Mouse (Mus musculus) liver, adult 2 months (tissue): ENCODE measurements at regions not wholly inside any gene's neighbourhood (a gene's known extent, or its start where the extent isn't known, plus 50 kb on each side); places are given as distances from the start of the nearest gene placed in this dataset.
A peak's percentile ranks its signal among the peaks of the same experiment; 100 is the strongest.

Experiments
- DNase-seq: peaks from one replicate; pipeline ENCODE4 v3.0.0-alpha.2; 2011; ENCODE audit warnings: low read depth, low spot score; ENCODE audit errors: extremely low read depth
- H3K27ac ChIP-seq: fragments of 200-500 bp; replicated peaks from 2 replicates; pipeline ENCODE4 v1.5.1; 2012; ENCODE audit warnings: low read depth, mild to moderate bottlenecking, control low read depth, inconsistent platforms, low read length; ENCODE audit not compliant: insufficient read depth
- H3K27me3 ChIP-seq: fragments of 200-500 bp; 2 replicates; pipeline ENCODE4 v1.6.1; 2012; ENCODE audit warnings: mild to moderate bottlenecking, moderate library complexity, low read length, inconsistent platforms; ENCODE audit not compliant: control insufficient read depth, insufficient read depth
- H3K36me3 ChIP-seq: fragments of 200-500 bp; 2 replicates; pipeline ENCODE4 v1.6.1; 2012; ENCODE audit warnings: low read length, inconsistent platforms; ENCODE audit not compliant: control insufficient read depth, insufficient read depth
- H3K4me1 ChIP-seq: fragments of 200-500 bp; 2 replicates; pipeline ENCODE4 v1.6.1; 2011; ENCODE audit warnings: low read length; ENCODE audit not compliant: control insufficient read depth, insufficient read depth
- H3K4me3 ChIP-seq: fragments of 200-500 bp; 2 replicates; pipeline ENCODE4 v1.5.1; 2011; ENCODE audit warnings: low read depth, mild to moderate bottlenecking, control low read depth, low read length, moderate library complexity; ENCODE audit not compliant: insufficient read depth
- H3K79me2 ChIP-seq: fragments of 200-500 bp; 2 replicates; pipeline ENCODE4 v1.6.1; 2012; ENCODE audit warnings: inconsistent platforms, mild to moderate bottlenecking, low read length, moderate library complexity; ENCODE audit not compliant: control insufficient read depth, insufficient read depth
- H3K9ac ChIP-seq: fragments of 200-500 bp; 2 replicates; pipeline ENCODE4 v1.6.1; 2012; ENCODE audit warnings: low read depth, mild to moderate bottlenecking, control low read depth, inconsistent platforms, low read length
- CTCF ChIP-seq: fragments of 200-500 bp; IDR thresholded peaks from 2 replicates; pipeline ENCODE4 v1.5.1; 2011; ENCODE audit warnings: low read depth, low read length, control low read depth
- POLR2A ChIP-seq: fragments of 200-500 bp; IDR thresholded peaks from 2 replicates; pipeline ENCODE4 v1.6.1; 2011; ENCODE audit warnings: low read length, control low read depth; ENCODE audit not compliant: insufficient read depth; ENCODE audit errors: extremely low read depth
- WGBS: fragments of 180-500 bp; shearing (Covaris S2); methylation state at CpG from one replicate; pipeline ENCODE4 v1.1.7; 2018; 5-methylcytosine and 5-hydroxymethylcytosine counted together

- Histone ChIP-seq H3K4me1 (no peaks in the 10 kb centered on the region), H3K36me3 (no peaks in the 10 kb centered on the region), H3K27me3 (no peaks in the 10 kb centered on the region), H3K4me3 (no peak overlapping the region), H3K27ac (no peak overlapping the region), H3K79me2 (no peaks in the 10 kb centered on the region), H3K9ac (no peak overlapping the region)
- WGBS, result 87% methylated on average over 5 of the region's 5 CpGs
- DNase-seq, result no peak
- TF ChIP-seq CTCF, result no peak
- TF ChIP-seq POLR2A, result no peak
These were observed 93.7 kb upstream of the Cox10 start for GRCm38 (mm10) chr11:64172926-64173325.

- H3K27ac ChIP-seq, result no peak overlapping the region
- peak; percentile 10 for DNase-seq
- no peak overlapping the region for H3K4me3 ChIP-seq
- H3K79me2 ChIP-seq, result no peaks in the 10 kb centered on the region
- H3K36me3 ChIP-seq, result no peaks in the 10 kb centered on the region
- no peaks in the 10 kb centered on the region for H3K4me1 ChIP-seq
- no peak overlapping the region for H3K9ac ChIP-seq
- WGBS, result 55% methylated on average over 8 of the region's 8 CpGs
- TF ChIP-seq POLR2A (no peak), CTCF (no peak)
- H3K27me3 ChIP-seq, result no peaks in the 10 kb centered on the region
These were observed 89.4 kb upstream of the Cox10 start for GRCm38 (mm10) chr11:64168626-64169025.

- Histone ChIP-seq H3K27ac (no peak overlapping the region), H3K9ac (no peak overlapping the region), H3K4me3 (no peak overlapping the region), H3K79me2 (no peaks in the 10 kb centered on the region), H3K27me3 (no peaks in the 10 kb centered on the region), H3K36me3 (no peaks in the 10 kb centered on the region), H3K4me1 (no peaks in the 10 kb centered on the region)
- WGBS, result 70% methylated on average over 6 of the region's 6 CpGs
- TF ChIP-seq POLR2A (no peak), CTCF (no peak)
- no peak for DNase-seq
These were observed 85.5 kb upstream of the Cox10 start for GRCm38 (mm10) chr11:64164796-64165195.

- H3K79me2 ChIP-seq, result no peaks in the 10 kb centered on the region
- DNase-seq, result no peak
- no peaks in the 10 kb centered on the region for H3K36me3 ChIP-seq
- no peak overlapping the region for H3K27ac ChIP-seq
- H3K4me3 ChIP-seq, result no peak overlapping the region
- H3K27me3 ChIP-seq, result no peaks in the 10 kb centered on the region
- no peak overlapping the region for H3K9ac ChIP-seq
- 92% methylated on average over 5 of the region's 5 CpGs for WGBS
- TF ChIP-seq CTCF (no peak), POLR2A (no peak)
- no peaks in the 10 kb centered on the region for H3K4me1 ChIP-seq
These were observed 79.0 kb upstream of the Cox10 start for GRCm38 (mm10) chr11:64158281-64158680.

- no peak for TF ChIP-seq POLR2A
- TF ChIP-seq CTCF, result no peak
- Histone ChIP-seq H3K4me3 (no peak overlapping the region), H3K4me1 (no peaks in the 10 kb centered on the region), H3K36me3 (no peaks in the 10 kb centered on the region), H3K9ac (no peak overlapping the region), H3K79me2 (no peaks in the 10 kb centered on the region), H3K27me3 (no peaks in the 10 kb centered on the region), H3K27ac (no peak overlapping the region)
- WGBS, result 93% methylated on average over 7 of the region's 7 CpGs
- no peak for DNase-seq
These were observed 77.4 kb upstream of the Cox10 start for GRCm38 (mm10) chr11:64156640-64157039.

GRCm38 (mm10) chr11:64139483-64139882 lies 60.2 kb upstream of the Cox10 start:
- Histone ChIP-seq H3K27ac (no peak overlapping the region), H3K4me3 (no peak overlapping the region), H3K27me3 (no peaks in the 10 kb centered on the region), H3K79me2 (no peaks in the 10 kb centered on the region), H3K36me3 (no peaks in the 10 kb centered on the region), H3K4me1 (no peaks in the 10 kb centered on the region), H3K9ac (no peak overlapping the region)
- no peak for TF ChIP-seq POLR2A
- TF ChIP-seq CTCF, result no peak
- WGBS, result 91% methylated on average over 2 of the region's 2 CpGs
- no peak for DNase-seq
